7 mouse cellular contexts compared by ENCODE assay signal in genomic region chr11:76255431-76256001, GRCm38 (mm10). TPM values are rescaled to one million over a fixed set of nuclear protein-coding genes. Genes with fewer than 3 reads are reported as not detected.
DNase-seq lines count a peak whose midpoint lies in the region; ATAC-seq and TF ChIP-seq lines count a peak whose summit lies in the region.

No protein-coding gene starts in this region.

- no peak overlapping the region for H3K27ac ChIP-seq in left cerebral cortex, adult 2 months

- ATAC-seq in frontal cortex, adult (ENCODE audit: low TSS enrichment): no peak

- H3K4me3 ChIP-seq in left cerebral cortex, adult 2 months: no peak overlapping the region

- intact Hi-C loops in left cerebral cortex, adult 2 months (cut with DNase I): loop anchor here (5.0 kb wide), 1 partner anchor 57 kb away; no protein-coding TSS in a partner anchor
- intact Hi-C loops in left cerebral cortex, postnatal 25 days (cut with DNase I): no loop called here

- no peak for TF ChIP-seq POLR2A in brain, embryonic 14.5 days (IDR thresholded peaks at IDR 0.05; ENCODE audit: borderline replicate concordance, extremely low read depth, insufficient read depth, insufficient read length, poor library complexity, severe bottlenecking)

- peak; percentile 20 to 47 for DNase-seq in left cerebral cortex, adult 9 months (ENCODE audit: low spot score in 2 of 2)
- DNase-seq in left cerebral cortex, adult 2 months (ENCODE audit: extremely low spot score in 1 of 2, low spot score in 2 of 2): no peak
- peak; percentile 85 for DNase-seq in brain, embryonic 14.5 days (ENCODE audit: low read depth)
- DNase-seq in cerebellum, adult 9-11 months: peak; percentile 93
- DNase-seq in left cerebral cortex, postnatal 25 days (ENCODE audit: low spot score in 2 of 2): peak; percentile 30 to 42
- no peak for DNase-seq in thymus, postnatal 36 days

- no peak for TF ChIP-seq CTCF in left cerebral cortex, adult 2 months (IDR thresholded peaks at IDR 0.05)
- no peak for TF ChIP-seq CTCF in brain, embryonic 14.5 days (IDR thresholded peaks at IDR 0.05; ENCODE audit: borderline replicate concordance, extremely low read depth, insufficient read depth, insufficient read length)

RNA-seq across cellular contexts. Expression of gene Glod4, which starts 12.0 kb away (rescaled TPM):
- 10 to 100 TPM; 48.1 to 58.1 TPM for total RNA-seq in left cerebral cortex, adult 2 months (2021)
- 31.5 and 41.0 TPM in 2 replicates for polyA plus RNA-seq in brain, embryonic 14.5 days (2012; rRNA removed)
- total RNA-seq in left cerebral cortex, postnatal 25 days (2021): 10 to 100 TPM; 49.2 to 55.2 TPM

RNA-seq across cellular contexts. Expression of gene Mrm3, which starts 12.0 kb away (rescaled TPM):
- total RNA-seq in left cerebral cortex, adult 2 months (2021): 10 to 100 TPM; 16.6 to 19.7 TPM
- polyA plus RNA-seq in brain, embryonic 14.5 days (2012; rRNA removed): 11.6 and 12.9 TPM in 2 replicates
- total RNA-seq in left cerebral cortex, postnatal 25 days (2021): 10 to 100 TPM; 16.8 to 18.3 TPM

RNA-seq across cellular contexts. Expression of gene Gemin4, which starts 38.1 kb away (rescaled TPM):
- 1 to 10 TPM; 2.6 to 6.8 TPM for total RNA-seq in left cerebral cortex, adult 2 months (2021)
- polyA plus RNA-seq in brain, embryonic 14.5 days (2012; rRNA removed): 12.0 and 12.5 TPM in 2 replicates
- 1 to 10 TPM; 4.6 to 8.8 TPM for total RNA-seq in left cerebral cortex, postnatal 25 days (2021)

RNA-seq across cellular contexts. Expression of gene Dbil5, which starts 38.1 kb away (rescaled TPM):
- total RNA-seq in left cerebral cortex, adult 2 months (2021): 1 to 10 TPM; 1.5 to 2.2 TPM
- polyA plus RNA-seq in brain, embryonic 14.5 days (2012; rRNA removed): 0.24 and 0.75 TPM in 2 replicates
- 1 to 10 TPM; 1.1 to 1.6 TPM for total RNA-seq in left cerebral cortex, postnatal 25 days (2021)

Comparison
In these comparisons a context has a peak if more than half of its experiments do, and no peak if none do; other contexts are left out.
1. DNase-seq: peak in left cerebral cortex, adult 9 months (2 of 2), brain, embryonic 14.5 days (single experiment), cerebellum, adult 9-11 months (single experiment) and left cerebral cortex, postnatal 25 days (2 of 2); none in left cerebral cortex, adult 2 months (0 of 2) and thymus, postnatal 36 days (0 of 2).